Mouse (Mus musculus): ENCODE results near the gene Lcn8.
A peak's percentile ranks its signal among the peaks of the same experiment; 100 is the strongest.
"Not testable (repeated sequence)": the region's sequence is repeated elsewhere in the genome, so short reads cannot be mapped to it uniquely, and the experiment has no call there.

The Lcn8 gene

GRCm38 (mm10) chr2:25666516-25666915 is 13.6 kb downstream of the Lcn8 start:
- DNase-seq (ENCODE audit: low read depth): no peak

- DNase-seq (ENCODE audit: low read depth): no peak
Measured at GRCm38 (mm10) chr2:25676486-25676885, 23.6 kb downstream of the Lcn8 start, which contains the start of gene Lcn6. Lcn6 (plus strand) TSS chr2:25676786.

- no peak for DNase-seq (ENCODE audit: low read depth)
Measured at GRCm38 (mm10) chr2:25679559-25679958, 26.6 kb downstream of the Lcn8 start.

DNA sequence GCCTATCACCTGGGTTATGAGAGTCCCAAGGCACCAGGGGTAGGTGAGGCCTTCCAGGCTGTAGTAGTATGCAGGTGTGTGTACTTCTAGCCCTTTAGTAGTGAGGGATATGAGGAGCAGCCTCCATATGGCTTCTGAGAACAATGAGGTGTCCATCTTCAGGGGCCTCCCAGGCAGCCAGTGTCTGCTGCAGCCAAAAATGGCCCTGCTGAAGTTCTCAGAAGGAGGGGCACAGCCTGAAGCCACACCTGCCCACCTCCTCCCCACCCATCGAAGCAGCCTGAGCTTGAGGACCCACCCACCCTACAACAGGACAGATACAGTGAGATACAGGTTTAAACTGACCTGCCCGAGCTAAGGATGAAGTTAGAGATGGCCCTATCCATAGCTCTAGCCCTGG is 29.5 kb downstream of the Lcn8 start, which contains the start of gene Lcn10:
Lcn10 (plus strand) TSS at position 301 of the 400 bp plus-strand sequence.
- DNase-seq (ENCODE audit: low read depth): no peak

DNA sequence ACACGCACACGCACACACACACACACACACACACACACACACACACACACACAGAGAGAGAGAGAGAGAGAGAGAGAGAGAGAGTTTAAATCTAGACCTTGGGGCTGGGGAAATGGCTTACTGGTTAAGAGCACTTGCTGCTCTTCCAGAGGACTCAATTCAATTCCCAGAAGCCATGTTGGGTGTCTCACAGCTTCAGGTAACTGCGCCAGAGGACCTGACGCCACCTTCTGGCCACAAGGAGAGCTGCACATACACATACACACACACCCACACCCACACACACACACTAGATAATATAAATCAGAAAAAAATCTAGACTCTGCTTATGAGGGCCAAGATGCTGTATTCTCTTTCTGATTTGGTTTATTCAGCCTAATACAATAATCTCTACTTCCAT is 34.0 kb downstream of the Lcn8 start:
- no peak for DNase-seq (ENCODE audit: low read depth)

- peak; percentile 62 for DNase-seq (ENCODE audit: low read depth)
Measured at GRCm38 (mm10) chr2:25694605-25695004, 41.7 kb downstream of the Lcn8 start.

GRCm38 (mm10) chr2:25696951-25697350 is 44.0 kb downstream of the Lcn8 start:
- no peak for DNase-seq (ENCODE audit: low read depth)

- DNase-seq (ENCODE audit: low read depth): no peak
Measured at GRCm38 (mm10) chr2:25698696-25699095, 45.8 kb downstream of the Lcn8 start.

- not testable (repeated sequence) for DNase-seq (ENCODE audit: low read depth)
Measured at GRCm38 (mm10) chr2:25699743-25700142, 46.8 kb downstream of the Lcn8 start, which contains the start of gene Obp2a. Obp2a (plus strand) TSS chr2:25700043.

- no peak for DNase-seq (ENCODE audit: low read depth)
Measured at GRCm38 (mm10) chr2:25701001-25701400, 48.1 kb downstream of the Lcn8 start.

DNA sequence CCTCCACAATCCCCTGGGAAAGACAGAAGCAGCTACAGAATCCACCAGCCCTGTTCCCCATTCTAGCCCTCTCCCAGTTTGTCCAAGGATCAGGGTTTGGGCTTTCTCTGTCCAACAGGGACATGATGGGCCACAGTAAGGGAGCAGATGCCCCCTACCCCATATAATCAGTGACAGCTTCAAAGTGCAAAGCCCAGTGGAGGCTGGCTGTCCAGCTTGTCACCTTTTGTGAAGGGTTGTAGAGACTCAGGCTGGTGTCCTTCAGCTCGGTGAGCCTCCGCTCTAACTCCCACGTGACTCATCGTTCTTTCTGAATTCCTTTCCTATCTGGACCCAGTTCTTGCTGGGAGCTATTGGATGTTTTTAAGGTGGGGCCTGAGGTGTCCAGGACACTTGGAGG is 50.8 kb downstream of the Lcn8 start:
- no peak for DNase-seq (ENCODE audit: low read depth)

Data from c-Kit-positive CD71-negative TER-119-negative erythroid progenitor cells, embryonic 14.5 days (primary cell).